Mouse (Mus musculus): Measurements from ENCODE around the gene Opa1.

The Opa1 gene

DNA sequence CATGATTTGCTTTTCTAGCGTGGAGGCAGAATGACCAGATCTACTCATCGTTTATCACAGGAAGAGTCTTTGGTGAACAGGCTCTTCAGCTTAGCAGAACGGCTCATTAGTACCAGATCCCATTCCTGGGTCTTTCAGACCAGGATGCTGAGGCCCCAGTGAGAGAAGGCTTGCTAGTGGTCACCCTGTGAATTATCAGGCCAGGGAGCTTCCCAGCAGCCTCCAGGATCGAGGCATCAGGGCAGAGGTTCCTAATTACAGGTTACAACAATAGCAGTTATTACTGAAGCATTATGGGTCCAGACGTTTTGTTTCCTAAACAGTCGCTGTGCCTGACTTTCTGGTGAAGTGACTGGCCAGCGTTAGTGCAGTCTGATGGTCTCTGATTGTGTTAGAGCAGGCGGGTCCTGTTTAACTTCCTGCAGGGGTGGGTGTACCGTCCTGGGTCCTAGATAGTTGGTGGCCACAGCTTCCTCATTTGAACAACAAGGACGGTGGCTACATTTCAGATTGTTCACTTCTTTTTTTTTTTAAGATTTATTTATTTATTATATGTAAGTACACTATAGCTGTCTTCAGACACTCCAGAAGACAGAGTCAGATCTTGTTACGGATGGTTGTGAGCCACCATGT is 110.2 kb downstream of the Opa1 start:
- DNase-seq (ENCODE audit: low read depth) = peak; percentile 48

- no peak for DNase-seq (ENCODE audit: low read depth)
Observed at GRCm38 (mm10) chr16:29693025-29693682, 114.0 kb downstream of the Opa1 start.

DNA sequence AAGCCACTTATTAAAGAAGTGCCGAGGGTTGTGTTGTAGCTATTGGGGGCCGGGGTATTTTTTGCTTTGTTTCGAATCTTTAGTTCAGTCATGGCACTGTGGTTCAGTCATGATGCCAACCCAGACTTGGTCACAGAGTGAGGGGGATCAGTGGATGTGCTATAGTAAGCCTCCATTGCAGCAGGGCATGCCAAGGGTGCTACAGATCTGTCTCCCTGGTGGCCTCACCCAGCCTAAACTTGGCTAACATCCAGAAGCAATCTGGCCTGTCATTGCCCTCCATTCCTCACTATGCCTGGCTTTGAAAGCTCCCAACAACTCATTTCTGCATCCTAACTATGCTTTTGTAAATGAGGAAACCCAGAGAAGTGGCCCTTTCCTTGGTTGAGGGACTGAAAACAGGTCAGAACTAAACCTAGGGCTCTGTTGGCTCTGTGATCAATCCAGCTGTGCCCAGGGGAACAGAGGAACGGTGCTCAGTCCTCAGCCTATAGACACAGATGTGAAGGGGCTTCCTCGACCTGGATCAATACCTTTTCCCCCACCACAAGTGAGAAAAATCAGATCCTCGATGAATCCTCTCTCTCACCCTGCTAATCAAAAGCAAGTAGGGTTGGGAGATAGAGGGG is 114.8 kb downstream of the Opa1 start:
- no peak for DNase-seq (ENCODE audit: low read depth)

GRCm38 (mm10) chr16:29694420-29694959 is 115.4 kb downstream of the Opa1 start:
- no peak for DNase-seq (ENCODE audit: low read depth)
